Mouse (Mus musculus) left cerebral cortex, postnatal 25 days (tissue): ENCODE results near the gene Iqck. TPM values are rescaled to one million over a fixed set of nuclear protein-coding genes. Genes with fewer than 3 reads are reported as not detected.

Experiments used
- DNase-seq, 2 experiments: peaks; one replicate each; pipeline ENCODE4 v3.0.0; 2022; ENCODE audit warnings: low spot score in 2 of 2, mixed read lengths in 1 of 2
- intact Hi-C: fragments of 180-260 bp; cut with DNase I; formaldehyde crosslinking; loops from one replicate; pipeline ENCODE4 v1.15.1; 2025
- total RNA-seq, 2 experiments: library from RNA; stranded (reverse); gene quantifications; 2 replicates each; pipeline ENCODE4 v1.2.3; 2021

Gene Iqck
- total RNA-seq, 2 experiments from 2014 or later, result 3.1 to 3.5 TPM

DNA sequence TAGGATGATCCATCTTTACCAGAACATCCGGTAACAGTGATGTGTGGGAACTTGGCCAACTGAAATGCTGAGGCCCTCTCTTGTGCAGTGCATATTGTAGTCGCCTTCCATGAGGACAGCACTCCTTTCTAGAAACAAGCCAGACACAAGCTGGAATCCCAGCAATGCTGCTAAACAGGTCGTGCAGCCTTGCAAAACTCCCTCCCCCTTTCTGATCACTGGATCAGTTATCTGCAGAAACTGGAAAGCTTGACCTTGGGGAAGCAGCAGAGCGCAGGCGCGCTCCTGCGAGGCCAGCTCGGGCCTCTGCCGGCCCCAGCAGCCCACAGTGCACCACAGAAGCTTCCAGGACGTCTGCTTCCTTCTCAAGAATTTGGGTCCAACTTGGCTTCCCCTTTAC lies 6.8 kb upstream of the Iqck start:
- intact Hi-C loops, result loop anchor here (5.0 kb wide), 1 partner anchor 81 kb away; no protein-coding TSS in a partner anchor
- no peak for DNase-seq

DNA sequence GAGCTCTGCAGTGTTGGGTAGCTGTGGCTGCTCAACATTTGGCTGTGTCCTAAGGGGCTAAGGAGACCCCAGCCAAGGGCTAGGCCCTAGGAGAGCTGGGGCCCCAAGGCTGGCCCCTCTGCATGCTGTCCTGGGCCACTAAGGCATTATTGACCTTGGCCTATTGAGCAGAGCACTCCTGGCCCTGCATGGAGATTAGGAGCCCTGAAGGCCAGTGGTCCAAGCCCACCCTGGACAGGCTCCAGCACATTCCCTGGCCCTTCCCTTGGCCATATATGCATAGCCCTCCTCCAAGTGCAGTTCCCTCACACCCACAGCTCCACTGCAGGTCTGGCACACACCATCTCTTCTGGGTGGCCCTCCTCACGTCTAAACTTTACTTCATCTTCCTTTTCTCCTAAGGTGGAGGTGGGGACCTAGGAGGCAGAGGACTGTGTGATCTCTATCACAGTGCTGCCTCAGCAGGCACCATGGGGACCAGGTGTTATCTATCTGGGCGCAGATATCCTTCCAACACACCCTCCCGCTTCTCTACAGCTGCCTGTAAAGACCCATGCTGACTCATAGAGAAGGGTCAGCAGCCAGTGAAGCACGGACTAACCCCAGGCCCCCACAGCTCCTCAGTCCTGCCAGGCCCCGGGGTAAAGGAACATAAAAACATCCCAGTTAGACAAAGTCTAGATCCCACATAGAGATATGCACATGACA lies 5.9 kb upstream of the Iqck start:
- intact Hi-C loops, result loop anchor here (5.0 kb wide), 1 partner anchor 82 kb away; no protein-coding TSS in a partner anchor
- no peak for DNase-seq

- intact Hi-C loops, result no loop called here
- no peak for DNase-seq
These were observed 4.8 kb upstream of the Iqck start for GRCm38 (mm10) chr7:118850676-118851290.

- peak in 1 of 2 experiments; percentile 13 for DNase-seq
- intact Hi-C loops, result no loop called here
These were observed 4.0 kb upstream of the Iqck start for GRCm38 (mm10) chr7:118851571-118851970.

GRCm38 (mm10) chr7:118852611-118853010 lies 2.9 kb upstream of the Iqck start:
- DNase-seq, result no peak
- intact Hi-C loops, result no loop called here

- intact Hi-C loops, result loop anchor here (1.0 kb wide), 1 partner anchor 140 kb away; no protein-coding TSS in a partner anchor
- DNase-seq, result no peak
These were observed 946 bp upstream of the Iqck start for GRCm38 (mm10) chr7:118854606-118855005.

DNA sequence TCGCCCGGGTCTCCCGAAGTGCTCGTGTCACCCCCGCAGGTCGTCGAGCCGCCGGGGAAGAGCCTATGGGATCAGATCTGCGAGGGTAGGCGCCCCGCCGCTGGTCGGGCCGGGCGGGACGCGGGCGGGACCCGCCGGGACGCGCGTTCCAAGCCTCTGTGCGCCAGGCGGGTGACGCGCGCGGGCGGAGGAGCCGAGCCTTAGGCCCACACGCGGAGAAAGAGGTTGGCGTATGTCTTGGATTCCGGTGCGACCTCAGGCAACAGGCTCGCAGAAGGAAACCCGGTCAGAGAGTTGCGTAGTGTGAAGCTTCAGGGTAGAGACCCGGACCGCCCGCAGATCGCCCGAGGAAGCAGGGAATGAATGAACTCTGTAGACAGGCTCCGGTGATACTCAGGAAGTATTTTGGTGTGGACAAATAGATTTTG lies 339 bp downstream of the Iqck start, which contains the start of gene Knop1:
Gene Knop1, minus strand, starts transcription at position 378 of the 428 bp plus-strand sequence.
- intact Hi-C loops, result loop anchor here (1.0 kb wide), 1 partner anchor 138 kb away; no protein-coding TSS in a partner anchor
- no peak for DNase-seq

DNA sequence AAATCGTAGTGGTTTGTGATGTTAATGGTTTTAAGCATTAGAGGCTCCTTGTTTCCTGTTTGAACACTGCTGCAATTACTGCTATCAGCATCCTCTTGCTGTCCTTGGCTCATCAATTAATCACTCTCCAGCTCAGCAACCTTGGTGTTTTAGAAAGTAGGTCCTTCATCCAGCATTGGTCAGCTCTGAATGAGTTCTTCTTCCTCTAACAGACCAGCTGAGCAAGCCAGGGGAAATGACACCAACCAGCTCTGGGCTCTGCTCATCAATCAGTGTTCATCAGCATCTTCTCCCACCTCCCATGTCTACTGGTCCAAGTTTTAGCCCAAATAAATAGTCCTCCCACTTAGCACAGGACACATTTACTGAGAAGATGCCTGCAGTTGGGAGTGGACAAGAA lies 3.1 kb downstream of the Iqck start:
- intact Hi-C loops, result no loop called here
- no peak for DNase-seq

DNA sequence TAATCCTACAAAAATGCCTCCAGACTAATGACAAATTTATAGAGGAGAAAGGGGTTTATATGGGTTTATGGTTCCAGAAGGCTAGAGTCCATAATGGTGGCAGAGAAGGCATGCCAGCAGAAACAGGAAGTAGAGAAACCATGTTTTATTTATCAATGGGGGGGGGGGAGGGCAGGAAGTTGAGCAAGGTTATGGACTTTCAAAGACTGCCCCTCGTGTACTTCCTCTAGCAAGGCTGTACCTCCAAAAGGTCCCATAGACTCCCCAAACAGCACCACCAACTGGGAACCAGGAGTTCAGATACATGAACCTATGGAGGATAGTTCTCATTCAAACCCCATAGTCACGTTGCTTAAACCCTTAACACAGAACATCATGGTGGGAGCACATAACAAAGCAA lies 9.8 kb downstream of the Iqck start:
- intact Hi-C loops, result no loop called here
- no peak for DNase-seq

- no peak for DNase-seq
- intact Hi-C loops, result loop anchor here (5.0 to 10.0 kb wide), 2 partner anchors 118 to 615 kb away; partner anchors contain the start of gene Gprc5b
These were observed 24.0 kb downstream of the Iqck start for GRCm38 (mm10) chr7:118879466-118880029.

DNA sequence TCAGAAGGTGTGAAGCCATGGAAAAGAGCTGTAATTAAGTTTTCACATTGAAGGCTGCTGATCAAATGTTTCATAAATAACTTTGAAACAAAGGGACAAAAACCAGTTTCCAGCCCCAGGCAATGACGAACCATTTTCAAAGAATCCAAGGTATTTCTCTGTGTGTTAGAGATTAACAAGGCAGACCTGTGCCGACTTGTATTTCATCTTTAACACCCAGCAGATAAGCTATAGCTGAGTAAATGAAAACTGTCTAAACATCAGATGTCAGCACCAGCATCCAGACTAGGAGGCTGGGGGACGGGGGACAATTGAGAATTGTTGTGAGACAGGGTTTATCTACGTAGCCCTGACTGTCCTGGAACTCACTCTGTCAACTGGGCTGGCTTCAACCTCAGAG lies 28.4 kb downstream of the Iqck start:
- intact Hi-C loops, result loop anchor here (10.0 kb wide), 1 partner anchor 611 kb away; no protein-coding TSS in a partner anchor
- no peak for DNase-seq

- intact Hi-C loops, result loop anchor here (5.0 to 10.0 kb wide), 2 partner anchors 92 to 610 kb away; no protein-coding TSS in a partner anchor
- no peak for DNase-seq
These were observed 29.4 kb downstream of the Iqck start for GRCm38 (mm10) chr7:118884969-118885368.

GRCm38 (mm10) chr7:118887303-118888055 lies 31.9 kb downstream of the Iqck start:
- DNase-seq, result no peak
- intact Hi-C loops, result loop anchor here (5.0 to 10.0 kb wide), 2 partner anchors 90 to 607 kb away; no protein-coding TSS in a partner anchor

DNA sequence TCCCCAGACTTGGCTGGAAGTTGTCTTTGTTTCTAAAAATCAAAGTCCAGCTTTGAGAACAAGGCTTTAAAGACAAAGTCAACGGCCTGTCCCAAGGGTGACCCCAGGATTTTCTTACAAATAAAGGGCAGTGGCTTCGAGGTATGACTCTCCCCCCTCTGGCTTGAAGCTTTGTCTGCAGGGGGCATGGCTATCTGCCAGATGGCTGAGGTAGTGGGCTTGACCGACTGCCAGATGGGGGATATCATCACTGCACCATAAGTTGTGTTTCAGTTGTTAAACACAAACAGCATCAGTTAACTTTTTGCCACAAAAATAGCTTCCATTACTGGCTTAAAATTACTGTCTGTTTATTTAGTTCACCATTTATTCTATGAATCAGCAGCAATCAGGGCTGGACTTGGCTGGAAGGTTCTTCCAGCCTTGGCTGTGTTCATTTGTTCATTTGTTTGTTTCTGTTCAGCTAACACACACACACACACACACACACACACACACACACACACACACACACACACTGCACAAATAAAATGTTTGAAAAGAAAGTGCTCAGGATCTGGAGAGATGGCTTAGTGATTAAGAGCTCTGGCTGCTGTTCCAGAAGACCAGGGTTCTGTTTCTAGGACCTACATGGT lies 33.6 kb downstream of the Iqck start:
- intact Hi-C loops, result loop anchor here (5.0 to 10.0 kb wide), 2 partner anchors 88 to 606 kb away; no protein-coding TSS in a partner anchor
- DNase-seq, result no peak

DNA sequence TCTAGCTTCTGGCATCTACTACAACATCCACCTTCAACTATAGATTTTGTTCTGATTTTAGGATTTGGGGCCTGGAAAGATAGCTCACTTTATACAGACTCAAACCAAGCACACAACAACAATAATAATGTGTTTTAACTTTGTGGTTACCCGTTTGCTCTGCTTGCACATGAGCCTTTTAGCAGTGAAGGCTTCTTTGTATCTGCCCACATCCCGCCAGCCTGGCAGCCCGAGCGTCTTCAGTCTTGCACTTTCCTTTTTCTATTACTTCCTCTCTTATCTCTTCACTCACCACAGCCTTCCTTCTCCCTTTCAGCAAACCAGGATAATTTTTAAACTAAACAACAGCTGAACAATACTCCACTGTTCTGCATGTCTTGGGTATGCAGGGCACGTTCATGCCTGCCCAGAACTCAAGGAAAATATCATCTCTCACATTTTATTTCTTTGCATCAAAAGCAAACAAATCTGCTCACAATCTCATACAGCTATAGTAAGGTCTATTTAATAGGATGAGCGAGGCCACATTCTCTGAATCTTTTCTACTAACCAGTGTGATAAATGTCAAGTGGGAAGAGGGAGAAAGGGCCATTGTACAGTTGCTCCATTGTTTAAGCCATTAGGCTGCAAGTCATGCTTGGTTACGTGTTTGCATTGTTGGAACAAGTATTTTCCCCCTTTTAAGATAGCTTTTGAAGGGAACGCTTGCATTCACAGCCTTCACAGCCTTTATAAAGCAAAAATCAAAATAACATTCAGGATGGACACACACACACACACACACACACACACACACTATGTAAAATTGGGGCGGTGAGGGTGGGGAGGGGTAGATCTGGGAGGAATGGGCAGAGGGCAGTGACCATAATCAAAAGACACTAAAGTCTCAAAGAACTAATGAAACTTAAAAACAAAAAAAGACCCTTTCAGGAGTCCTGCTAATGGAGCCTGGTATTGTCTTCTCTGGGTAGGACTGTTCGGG lies 40.2 kb downstream of the Iqck start:
- intact Hi-C loops, result loop anchor here (5.0 kb wide), 1 partner anchor 97 kb away; no protein-coding TSS in a partner anchor
- DNase-seq, result no peak

DNA sequence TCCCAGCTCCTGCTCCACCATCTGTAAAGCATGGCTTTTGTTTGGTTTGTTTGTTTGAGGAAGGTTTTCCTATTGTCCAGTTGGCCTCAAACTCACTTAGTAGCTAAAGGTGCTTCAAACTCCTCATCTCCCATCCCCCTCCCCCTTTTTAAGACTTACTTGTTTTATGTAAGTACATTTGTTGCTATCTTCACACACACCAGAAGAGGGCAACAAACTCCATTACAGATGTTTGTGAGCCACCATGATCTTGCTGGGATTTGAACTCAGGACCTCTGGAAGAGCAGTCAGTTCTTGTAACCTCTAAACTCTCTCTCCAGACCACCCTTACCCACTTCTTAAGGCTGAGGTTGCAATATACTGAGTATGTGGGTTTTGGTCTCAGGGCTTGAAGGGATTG lies 42.5 kb downstream of the Iqck start:
- DNase-seq, result no peak
- intact Hi-C loops, result loop anchor here (5.0 kb wide), 1 partner anchor 94 kb away; no protein-coding TSS in a partner anchor

DNA sequence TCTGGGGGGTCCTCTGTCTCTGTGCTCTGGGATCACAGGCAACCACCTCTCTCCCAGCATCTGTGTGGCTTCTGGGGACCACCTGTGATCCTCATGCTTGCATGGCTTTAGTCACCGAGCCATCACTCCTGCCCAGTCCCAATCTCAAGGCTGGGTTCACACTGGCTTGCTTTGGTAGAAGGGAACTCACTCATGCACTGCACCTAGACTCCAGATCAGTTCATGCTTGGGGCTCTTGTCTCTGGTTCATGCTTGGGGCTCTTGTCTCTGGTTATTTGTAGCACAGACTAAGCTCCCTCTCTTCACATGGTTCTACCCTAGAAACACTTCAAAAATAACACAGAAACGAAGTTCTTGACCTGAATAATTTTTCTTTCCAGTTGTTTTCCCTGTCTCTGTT lies 44.5 kb downstream of the Iqck start:
- intact Hi-C loops, result no loop called here
- DNase-seq, result no peak

- intact Hi-C loops, result no loop called here
- peak in 1 of 2 experiments; percentile 9 for DNase-seq
These were observed 47.4 kb downstream of the Iqck start for GRCm38 (mm10) chr7:118902944-118903343.
